Mouse (Mus musculus) adrenal gland (tissue): ENCODE results near the gene Eno3.

Experiments used
- intact Hi-C: fragments of 180-260 bp; cut with DNase I; formaldehyde crosslinking; loops from one replicate; pipeline ENCODE4 v1.15.1; 2025

Gene Eno3

DNA sequence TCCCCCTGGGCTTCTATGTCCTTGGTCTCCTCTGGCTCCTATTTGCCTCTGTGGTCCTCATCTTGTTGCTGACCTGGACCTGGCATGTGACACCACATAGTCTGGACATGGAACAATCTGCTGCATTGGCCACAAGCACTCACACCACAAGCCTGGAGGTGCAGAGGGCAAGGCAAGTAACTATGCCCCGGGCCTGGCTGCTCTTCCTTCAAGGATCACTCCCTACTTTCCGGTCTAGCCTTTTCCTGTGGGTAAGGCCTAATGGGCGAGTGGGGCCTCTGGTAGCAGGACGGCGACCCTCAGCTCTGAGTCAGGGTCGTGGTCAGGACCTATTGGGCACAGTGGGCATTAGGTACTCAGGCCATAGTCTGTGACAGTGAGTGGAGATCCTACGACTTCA is 15.8 kb upstream of the Eno3 start:
- intact Hi-C loops, result no loop called here

DNA sequence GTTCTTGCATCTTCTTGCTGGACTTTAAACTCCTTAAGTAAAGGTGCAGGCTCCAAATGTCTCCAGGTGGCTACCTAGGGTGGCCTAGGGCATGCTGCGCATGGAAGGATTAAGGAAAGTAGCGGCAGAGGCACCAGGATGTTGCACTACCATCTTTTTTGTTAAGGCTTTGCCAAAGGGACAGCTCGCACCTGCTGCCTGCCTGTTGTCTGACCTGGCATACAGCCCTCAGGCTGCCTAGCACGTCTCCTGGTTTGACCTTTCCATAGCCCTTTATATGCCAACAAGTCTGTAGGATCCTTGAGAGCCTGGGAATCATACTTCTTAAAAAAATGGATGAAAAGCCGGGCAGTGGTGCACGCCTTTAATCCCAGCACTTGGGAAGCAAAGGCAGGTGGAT is 14.0 kb upstream of the Eno3 start:
- intact Hi-C loops, result no loop called here

DNA sequence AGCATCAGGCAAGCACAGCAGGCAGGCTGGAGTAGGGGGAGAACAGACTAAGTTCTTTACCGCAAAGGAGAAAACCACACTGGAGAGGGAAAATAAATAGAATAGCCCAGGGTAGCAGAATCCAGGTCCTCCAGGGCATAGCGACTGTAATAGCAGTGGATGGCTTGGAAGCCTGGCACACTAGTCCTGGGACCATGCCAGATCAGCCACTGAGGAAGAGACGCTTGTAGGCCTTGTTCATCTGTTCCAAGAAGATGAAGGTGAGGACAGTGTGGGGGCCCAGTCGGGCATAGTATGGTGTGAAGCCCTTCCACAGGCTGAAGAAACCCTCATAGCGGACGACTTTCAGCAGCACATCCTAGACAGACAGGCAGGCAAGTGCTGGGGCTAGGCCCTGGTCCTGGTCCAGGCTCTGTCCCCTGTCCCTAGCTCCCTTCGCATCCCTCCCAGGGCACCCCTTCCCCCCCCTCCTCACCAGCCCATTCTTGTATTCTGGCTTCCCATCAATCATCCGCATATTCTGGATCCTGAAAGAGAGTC is 12.4 kb upstream of the Eno3 start:
- intact Hi-C loops, result no loop called here

DNA sequence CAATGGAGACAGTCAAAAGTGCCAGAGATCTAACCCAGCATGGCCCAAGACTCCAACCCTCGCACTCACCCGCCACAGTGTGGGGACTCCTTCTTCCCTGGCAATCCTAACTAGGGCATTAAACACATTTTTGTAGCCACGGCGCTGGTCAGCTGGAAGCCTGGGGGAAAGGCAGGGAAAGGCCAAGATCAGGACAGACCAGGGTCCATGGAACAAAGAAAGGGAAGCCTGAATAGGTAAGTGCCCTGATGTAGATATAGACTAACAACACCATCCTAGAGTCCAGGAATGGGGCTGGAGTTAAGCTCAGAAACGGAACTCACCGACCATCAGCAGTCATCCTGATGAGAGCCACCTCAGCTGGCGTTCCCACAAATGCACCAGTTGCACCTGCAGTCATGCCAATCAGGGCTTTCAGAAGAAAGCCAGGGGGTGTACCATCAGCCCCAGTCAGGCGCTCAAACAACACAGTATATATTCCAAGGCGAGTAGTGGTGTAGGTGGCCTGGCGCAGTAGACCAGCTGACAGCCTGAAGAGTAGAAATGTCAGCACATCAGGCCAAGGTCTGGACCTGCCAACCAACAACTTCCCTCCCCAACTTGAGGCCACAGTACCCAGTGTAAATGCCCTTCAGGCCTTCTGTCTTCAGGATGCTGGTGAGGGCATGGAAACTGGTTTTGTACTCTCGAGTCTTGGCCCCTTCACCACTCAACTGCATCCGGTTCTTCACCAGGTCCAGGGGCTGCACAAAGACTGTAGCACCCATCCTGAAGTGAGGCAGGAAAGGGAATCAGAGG is 11.3 kb upstream of the Eno3 start:
- intact Hi-C loops, result no loop called here

DNA sequence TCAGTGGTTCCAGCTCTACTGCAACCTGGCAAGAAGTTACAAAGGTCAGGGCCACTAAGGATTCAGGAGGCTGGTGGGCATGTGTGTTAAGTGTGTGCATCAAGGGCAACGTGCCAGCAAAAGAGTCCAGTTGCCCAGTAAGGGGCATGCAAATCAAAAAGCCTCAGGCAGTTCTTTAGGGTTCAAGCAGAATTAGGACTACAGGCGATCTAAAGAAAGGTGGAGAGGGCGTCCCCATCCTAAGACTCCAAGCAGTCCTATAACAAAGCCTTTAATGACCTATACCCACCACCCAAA is 10.8 kb upstream of the Eno3 start:
- intact Hi-C loops, result no loop called here

DNA sequence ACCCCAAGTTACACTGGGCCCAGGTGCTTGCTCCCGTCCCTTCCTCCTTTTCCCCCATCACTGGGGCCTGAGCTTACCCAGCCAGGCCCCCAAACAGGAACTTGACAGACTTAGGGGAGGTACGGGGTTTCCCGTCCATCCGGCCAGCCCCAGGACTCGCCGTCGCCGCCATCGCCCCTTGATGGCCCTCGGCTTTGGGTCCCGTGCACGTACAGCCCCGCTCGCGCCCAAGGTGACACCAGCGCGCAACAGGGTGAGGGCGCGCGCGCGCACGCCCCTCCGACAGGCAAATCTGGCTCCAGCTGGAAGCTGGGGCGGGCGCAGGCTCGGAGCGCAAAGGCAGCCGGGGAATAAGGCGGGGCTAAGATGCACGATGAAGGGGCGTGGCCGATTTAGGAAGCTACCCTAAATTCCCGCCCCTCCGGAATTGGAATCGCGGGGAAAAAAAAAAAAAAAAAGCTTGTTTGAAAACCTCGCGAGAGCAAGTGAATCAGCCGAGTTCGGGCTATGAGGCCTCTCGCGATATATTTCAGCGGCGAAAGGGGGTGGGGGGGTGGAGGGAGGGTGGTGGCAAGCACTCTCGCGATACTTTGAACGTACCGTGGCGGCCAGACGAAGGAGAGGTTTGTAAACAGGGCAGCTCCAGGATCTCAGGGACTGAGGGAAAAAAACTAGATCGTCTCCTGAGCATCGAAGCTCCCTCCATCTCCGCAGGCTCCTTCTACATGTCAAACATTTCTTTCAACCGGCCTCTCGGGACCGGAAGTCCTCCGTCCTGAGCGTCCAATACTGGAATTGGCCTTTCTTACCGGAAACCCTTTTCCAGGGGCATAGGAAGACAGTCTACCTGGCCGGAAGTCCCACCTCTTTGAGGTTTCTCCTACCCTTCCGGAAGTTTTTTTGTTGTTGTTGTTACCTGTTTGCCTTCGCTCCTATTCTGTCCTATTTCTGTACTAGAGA is 10.0 kb upstream of the Eno3 start, which contains the start of the genes Rnf167 and Slc25a11:
Gene Rnf167, plus strand, starts transcription at position 545 of the 960 bp plus-strand sequence.
Gene Slc25a11, minus strand, starts transcription at position 789 of the 960 bp plus-strand sequence.
- intact Hi-C loops, result no loop called here

DNA sequence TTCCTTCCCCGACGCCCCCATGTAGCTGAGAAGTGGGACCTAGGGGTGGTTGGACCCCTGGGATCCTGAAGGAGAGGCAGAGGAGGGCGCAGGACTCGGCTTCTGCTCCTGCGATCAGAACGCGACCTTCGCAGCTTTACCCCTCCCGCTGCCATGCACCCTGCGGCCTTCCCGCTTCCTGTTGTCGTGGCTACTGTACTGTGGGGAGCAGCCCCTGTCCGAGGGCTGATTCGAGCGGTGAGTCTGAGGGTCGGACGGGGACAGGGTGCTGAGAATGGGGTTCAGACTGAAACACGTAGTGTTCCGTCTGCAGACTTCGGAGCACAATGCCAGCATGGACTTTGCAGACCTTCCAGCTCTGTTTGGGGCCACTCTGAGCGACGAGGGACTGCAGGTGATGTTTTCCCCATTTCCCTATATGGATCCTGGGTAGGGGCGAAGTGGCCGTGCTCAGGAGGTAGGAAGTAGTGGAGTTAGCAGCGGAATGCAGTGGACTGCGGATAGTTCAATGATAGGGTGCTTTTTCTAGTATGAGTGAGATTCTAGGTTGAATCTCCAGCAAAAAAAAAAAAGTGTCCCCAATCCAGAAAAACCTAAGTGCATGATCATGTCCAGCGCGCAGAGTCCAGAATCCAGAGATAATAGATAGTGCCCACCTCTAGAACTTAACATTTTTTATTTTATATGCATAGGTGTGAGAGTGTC is 9.1 kb upstream of the Eno3 start:
- intact Hi-C loops, result no loop called here

DNA sequence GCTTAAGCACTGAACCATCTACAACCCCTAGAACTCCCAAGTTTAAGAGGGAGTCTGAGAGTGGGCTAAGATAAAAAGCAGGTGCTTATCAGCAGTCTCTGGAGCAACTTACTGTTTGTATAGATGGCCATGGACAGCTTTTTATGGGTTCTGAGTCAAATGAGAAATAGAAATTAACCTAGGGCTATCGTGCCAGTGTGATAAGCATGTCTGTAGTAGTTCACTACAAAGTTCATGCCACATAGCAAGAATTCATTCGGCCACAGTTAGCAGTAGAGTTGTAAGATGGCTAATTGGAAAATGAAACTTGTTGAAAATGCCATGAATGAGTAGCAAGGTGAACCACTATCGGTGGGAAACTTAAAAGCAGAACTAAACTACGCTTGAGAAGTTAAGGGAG is 8.5 kb upstream of the Eno3 start:
- intact Hi-C loops, result no loop called here

DNA sequence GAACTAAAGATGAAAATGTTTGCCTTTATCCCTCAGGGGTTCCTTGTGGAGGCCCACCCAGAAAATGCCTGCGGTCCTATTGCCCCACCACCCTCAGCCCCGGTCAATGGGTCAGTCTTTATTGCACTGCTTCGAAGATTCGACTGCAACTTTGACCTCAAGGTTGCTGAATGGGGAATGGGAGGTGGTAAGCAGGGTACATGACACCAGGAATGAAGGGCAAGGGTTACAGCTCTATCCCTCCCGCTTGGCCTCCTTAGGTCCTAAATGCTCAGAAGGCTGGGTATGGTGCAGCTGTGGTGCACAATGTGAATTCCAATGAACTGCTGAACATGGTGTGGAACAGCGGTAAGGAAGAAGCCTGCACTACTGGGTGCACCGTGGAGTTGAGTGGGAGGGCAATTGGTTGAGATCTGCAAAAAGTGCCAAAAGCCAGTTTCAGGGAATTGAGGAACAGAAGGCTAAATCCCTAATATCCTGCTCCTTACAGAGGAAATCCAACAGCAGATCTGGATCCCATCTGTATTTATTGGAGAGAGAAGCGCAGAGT is 7.7 kb upstream of the Eno3 start:
- intact Hi-C loops, result no loop called here

DNA sequence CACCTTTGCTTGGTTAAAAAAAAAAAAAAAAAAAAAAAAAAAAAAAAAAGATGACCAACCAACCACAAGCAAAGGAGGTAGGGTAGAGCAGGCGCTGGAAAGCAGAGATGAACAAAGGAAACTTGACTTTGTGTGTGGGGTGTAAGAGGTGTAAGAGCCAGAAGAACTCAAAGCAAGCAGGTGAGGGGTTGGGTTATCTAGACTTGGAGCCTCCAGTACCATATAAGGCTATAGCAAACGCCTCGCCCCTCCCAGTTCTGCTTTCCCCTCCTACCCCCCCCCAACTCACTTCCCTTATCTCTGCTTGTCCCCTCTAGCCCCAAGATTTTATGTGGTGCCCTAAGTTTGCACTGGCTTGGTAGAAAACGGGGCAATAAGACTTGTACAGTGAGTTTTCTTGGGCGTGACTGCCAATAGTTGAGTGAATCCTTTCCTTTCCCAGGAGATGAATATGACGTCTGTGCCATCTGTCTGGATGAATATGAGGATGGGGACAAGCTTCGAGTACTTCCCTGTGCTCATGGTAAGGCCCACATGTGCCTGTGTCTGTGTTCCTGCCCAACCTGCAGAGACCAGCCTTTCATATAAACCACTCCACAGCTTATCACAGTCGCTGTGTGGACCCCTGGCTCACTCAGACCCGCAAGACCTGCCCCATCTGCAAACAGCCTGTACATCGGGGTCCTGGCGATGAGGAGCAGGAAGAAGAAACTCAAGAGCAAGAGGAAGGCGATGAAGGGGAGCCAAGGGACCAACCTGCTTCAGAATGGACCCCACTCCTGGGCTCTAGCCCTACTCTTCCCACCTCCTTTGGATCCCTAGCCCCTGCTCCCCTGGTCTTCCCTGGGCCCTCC is 6.5 kb upstream of the Eno3 start:
- intact Hi-C loops, result no loop called here

DNA sequence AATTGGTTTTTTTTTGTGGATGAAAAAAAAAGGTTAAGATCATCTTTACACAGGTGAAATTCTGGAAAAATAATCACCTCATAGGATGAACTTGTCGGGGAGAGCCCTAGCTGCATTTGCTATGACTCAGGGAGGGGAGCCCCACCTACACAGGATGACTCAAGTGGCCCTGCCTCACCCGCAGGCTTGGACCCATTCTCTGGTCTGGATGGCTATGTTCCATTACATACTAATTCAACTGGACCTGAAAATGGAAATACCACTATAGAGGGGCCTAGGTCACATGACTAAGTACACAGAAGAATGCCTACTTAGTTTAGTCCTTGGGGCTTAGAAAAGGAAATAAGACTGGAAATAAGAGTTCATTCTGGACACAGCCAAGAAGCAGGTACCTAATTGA is 5.6 kb upstream of the Eno3 start:
- intact Hi-C loops, result no loop called here

DNA sequence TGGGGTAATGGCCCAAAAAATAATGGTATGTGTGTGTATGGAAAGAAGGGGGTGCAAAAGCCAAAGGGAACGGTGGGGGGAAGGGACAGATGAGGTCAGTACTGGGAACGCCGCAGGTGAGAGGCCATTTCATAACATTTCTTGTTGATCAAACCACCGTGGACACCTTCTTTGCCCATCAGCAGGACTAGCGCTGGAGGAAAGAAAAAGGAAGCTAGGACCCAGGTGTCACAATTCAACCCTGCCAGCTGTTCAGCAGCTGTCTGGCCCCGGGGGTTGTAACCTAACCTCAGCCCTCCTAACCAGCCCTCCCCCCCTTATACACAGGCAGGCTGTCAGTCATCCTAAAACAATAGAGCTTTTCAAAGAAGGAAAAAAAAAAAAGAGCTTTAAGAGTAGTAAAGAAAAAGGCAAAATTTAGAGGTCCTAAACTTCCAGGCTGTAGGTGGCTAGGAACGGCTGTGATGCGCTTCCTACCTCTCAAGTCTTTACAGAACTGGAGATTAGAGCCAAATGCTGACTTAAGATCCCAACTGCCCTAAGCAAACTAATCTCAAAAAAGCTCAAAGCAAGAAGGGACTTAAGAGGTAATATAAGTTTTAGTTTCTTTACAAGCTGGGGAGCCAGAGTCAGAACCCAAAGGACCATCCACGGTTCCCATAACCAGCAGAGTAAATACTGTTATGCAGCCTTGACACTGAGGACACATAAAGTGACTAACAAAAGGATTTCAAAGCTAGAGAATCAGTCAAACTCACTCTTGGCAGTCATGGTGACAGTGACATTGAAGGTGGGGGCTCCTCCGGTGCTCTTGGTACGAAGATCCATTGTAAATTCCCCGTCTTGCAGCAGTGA is 4.7 kb upstream of the Eno3 start:
- intact Hi-C loops, result no loop called here

DNA sequence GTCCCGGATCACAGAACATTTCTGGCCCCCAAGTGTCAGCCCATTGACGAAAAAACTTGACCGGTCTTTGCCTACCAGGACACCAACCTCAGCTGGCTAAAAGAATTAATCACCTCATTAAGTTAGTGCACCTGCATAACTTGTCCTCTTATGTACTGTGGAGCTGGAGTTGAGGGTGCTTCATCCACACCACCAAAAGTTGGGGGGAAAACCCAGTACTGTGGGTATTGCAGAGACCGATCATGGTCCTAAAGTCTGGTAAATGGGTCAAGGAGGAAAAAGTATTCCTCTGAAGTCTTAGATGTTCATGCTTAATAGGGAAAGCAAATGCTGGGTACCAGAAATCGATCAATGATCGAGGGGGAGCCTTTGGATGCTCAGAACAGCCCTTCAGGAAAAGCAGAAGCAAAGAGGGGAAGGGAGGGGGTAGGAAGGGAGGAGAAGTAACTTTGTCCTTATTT is 4.1 kb upstream of the Eno3 start:
- intact Hi-C loops, result no loop called here

DNA sequence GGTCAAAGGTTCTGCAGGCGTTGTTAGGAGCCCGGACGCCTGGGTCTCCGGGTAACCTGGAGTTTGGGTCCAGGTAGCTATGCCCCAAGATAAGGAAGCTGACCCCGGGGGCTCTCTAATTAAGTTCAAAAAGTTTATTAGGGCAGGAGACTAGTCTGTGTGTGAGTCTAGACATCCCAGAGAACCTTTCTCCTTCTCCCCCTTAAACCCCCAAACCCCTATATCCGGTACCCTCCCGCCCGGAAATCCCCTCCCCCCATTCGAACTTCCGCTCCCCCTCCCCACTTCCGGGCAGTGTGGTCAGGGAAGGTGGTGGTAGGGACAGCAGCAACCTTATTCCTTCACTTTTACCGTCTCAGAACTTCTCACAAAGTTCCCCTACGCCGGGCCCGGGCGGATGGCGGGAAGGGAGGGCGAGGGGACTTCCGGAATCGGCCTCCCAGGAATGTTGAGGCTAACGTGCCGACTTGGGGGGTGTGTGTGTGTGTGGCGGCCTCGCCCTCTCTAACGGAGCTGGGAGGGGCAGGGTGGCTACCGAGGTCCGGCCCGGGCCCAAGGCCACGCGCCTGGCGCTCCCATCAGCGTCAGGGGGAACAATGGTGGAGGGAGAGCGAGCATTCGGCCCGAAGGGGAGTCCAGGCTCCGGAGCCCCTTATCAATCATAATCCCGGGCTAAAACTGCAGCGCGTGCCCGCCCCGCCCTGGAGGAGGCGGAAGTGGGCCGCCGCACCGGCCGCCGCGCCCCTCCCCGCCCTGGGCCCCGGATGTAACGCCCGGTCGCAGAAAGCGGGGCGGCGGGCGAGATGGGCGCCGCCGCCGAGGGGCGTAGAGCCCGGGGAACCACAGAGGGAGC is 3.4 kb upstream of the Eno3 start:
- intact Hi-C loops, result loop anchor here (1.0 kb wide), 1 partner anchor 16 kb away; the partner anchor contains the start of gene Spag7

DNA sequence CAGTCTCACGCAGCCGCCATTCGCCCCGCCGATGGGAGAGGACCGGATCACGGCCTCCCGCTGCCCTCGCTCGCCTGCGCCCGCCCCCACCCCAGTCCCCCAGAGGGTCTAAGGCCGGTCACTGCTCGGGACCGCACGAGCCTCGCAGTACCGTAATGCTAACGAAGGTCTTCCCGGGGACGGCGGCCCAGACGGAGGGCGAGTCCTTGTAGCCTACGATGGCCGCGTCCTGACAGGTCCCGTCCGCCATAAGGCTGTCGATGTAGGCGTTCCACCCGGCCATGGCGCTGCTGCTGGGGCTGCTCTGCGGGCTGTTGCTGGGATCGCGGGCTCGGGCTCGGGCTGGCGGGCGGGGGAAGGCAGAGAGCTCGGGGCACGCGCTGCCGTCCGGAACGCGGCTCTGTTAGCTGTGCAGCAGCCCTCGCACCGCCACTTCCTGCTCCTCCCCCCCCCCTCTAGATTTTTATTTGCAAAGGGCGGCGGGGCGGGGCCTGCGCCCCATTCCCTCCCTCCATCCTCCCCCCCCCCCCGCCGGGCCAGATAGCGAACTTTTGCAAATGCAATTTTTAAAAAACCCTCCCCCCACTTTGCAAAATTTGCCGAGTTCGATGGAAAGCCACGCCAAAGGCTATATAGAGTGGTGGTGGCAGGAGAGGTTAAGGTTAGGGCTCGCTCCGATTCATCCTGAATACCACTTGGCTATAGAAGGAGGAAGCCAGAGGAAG is 2.6 kb upstream of the Eno3 start, which contains the start of gene Pfn1:
Gene Pfn1, minus strand, starts transcription at position 447 of the 725 bp plus-strand sequence.
- intact Hi-C loops, result loop anchor here (1.0 kb wide), 1 partner anchor 15 kb away; the partner anchor contains the start of gene Spag7

DNA sequence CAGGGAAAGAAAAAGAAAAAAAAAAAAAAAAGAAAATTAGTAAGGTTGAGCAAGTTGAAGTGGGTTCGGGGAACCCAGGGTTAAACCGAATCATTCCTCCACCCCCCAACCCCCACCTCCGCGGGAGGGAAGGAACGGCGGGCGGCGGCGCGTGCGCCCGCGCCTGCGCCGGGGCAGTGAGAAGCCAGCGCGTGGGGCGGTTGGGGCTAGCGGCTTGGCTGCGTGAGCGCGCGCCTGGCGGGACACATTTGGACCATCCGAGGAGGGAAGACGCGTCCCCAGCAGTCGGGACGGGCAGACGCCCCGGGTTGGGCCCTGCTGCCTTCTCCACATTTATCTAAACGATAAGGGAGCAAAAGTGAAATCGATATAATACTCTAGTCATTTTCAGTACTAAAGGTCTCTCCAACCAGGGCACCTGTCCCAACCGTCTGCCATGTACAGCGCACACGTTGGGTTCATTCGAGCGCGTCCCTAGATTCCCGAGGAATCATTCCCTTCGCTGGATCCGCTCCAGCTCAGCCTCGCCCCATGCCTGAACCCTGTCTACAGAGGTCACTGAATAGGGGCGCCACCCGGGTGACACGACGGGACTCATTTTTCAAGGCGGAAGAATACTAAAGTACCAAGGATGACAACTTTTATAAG is 2.0 kb upstream of the Eno3 start:
- intact Hi-C loops, result loop anchor here (1.0 kb wide), 1 partner anchor 14 kb away; the partner anchor contains the start of gene Spag7
